Mouse (Mus musculus) erythroblast, embryonic 14.5 days (primary cell): ENCODE measurements at regions not wholly inside any gene's neighbourhood (a gene's known extent, or its start where the extent isn't known, plus 50 kb on each side); places are given as distances from the start of the nearest gene placed in this dataset.

Experiments used
- GATA1 ChIP-seq: IDR thresholded peaks from 2 replicates; pipeline ENCODE4 v1.6.1; 2012; ENCODE audit warnings: low read length, inconsistent platforms, mixed read lengths
- TAL1 ChIP-seq: IDR thresholded peaks from 3 replicates; pipeline ENCODE4 v1.6.1; 2012; ENCODE audit warnings: low read length, inconsistent platforms, mixed read lengths

DNA sequence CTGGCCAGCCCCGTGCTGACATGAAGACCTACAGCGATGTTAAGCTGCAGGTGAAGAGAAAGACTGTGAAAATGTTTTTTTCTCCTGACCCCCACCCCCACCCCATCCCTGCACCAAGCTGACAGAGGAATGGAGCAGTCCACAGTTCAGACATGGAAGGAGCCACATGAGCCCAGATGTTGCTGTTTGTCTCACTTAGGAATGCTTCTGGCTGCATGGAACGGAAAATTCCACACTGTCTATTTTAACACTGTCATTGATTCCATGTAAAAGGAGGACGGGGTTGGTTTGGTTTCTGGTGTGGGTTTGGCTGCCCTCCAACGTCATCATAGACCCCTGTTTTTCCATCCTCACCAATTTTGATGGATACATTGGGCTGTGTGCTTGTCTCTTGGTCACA, 179.3 kb downstream of the Gpat3 start:
- no peak for TF ChIP-seq GATA1
- TF ChIP-seq TAL1 = no peak
